Mouse (Mus musculus) mouse embryonic stem cell (cell line): ENCODE measurements at regions not wholly inside any gene's neighbourhood (a gene's known extent, or its start where the extent isn't known, plus 50 kb on each side); places are given as distances from the start of the nearest gene placed in this dataset.

Source experiments
- in situ Hi-C, 2 experiments: fragments of 300-500 bp; cut with MboI; formaldehyde crosslinking; loops; 1 replicate in 1 of 2; 3 replicates in 1 of 2; pipeline ENCODE4 v1.14.3; 2019 to 2020; ENCODE audit warnings: low sequenced_read_pairs in 2 of 2, low pct_unique_long_range_greater_than_20kb in 1 of 2, mixed read lengths in 1 of 2; ENCODE audit not compliant: unreplicated experiment in 1 of 2

DNA sequence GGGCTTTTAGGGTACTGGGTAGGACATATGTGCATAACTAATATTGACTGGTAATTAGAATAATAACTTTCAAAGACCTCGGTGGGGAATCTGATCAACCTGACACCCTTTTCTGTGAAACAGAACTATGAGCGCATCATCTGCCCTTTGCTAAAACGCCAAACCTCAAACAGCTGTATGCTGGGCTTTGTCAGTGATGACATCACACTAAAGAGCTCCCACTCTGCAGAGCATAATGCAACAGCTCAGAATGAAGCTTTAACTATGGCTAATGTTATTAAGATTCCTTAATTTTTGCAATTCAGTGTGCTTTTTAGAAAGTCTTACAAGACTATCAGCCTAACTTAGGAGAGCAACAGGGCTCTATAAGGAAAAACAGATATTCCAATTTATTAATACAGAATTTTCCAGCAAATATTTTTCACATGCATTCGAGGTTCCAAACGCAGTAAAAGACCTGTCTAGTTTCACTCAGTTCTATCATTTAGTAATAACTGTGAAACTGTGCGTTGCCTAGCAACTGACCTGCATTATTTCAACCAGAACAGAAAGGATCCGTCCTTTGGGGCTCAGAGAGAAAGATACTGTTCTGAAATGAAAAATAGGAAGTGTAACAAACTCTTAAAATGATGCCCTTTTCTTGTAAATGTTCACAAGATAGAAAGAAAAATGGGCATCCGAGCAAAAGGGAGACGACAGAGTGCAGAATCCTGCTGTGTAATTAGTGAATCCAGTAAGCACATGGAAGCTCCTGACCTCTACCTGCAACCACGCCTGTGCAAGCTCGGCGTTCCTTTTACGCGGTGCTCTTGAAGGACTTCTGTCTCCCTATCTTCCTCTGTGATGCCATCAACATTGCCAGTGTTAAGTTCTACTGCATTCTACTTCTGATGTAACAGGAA, 242.6 kb upstream of the Ank start:
- in situ Hi-C loops, result loop anchor here (25.0 kb wide), 2 partner anchors 587 to 762 kb away; no protein-coding TSS in a partner anchor

DNA sequence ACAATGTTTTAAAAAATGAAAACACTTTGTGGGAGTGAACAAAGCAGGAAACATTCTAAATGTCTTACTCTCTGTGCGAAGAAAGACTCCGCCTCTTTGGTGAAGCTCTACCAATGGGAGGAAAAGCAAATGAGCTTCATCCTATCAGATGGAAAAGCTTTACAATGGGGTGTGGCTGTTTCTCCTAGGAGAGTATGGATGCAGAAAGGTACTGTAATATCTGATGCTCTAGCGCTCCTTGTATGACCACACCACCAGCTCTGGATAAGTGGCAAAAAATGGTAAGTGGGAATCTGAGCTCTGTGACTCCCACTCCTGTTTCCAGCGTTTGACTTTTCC, 242.0 kb upstream of the Ank start:
- in situ Hi-C loops, result loop anchor here (25.0 kb wide), 2 partner anchors 587 to 762 kb away; no protein-coding TSS in a partner anchor

DNA sequence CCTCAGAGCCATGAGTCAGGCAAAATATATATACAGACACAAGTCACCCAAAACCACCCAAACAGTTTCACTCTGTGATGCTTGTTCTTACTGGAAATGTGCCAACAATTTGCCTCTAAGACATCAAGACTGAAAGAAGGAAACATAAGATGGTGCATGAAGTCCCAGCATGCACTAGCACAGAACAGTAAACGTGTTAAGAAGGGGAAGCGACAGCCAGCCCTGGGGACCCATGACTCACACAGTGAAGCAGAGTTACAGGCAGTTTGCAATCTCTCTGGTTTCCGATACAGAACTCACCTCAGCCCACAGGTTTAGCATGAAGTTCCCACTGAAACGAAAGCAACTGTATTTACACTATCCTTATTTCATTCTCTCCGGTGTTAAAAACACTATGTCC, 233.7 kb upstream of the Ank start:
- in situ Hi-C loops, result no loop called here

DNA sequence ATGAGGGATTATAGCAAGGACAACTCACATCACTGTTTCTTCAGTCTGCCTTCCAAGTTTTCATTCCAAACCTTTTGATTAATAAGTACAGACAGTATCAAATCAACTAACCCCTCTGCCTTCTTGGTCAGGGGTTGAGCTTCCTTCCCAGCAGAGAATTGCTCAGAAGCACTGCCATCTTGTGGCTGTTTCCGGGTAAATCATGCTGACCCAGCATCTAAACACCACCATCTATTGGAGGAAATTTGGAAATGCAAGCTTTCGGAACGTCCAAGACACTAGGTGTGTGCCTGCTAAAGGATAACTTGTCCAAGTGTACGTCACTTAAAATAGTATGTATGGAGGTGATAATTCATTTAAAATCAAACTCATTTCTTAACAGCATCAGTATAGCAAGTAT, 231.7 kb upstream of the Ank start:
- in situ Hi-C loops, result no loop called here

- in situ Hi-C loops, result no loop called here
These were observed 228.2 kb upstream of the Ank start for GRCm38 (mm10) chr15:27238301-27238700.

GRCm38 (mm10) chr15:27246302-27246701, 220.2 kb upstream of the Ank start:
- in situ Hi-C loops, result no loop called here

DNA sequence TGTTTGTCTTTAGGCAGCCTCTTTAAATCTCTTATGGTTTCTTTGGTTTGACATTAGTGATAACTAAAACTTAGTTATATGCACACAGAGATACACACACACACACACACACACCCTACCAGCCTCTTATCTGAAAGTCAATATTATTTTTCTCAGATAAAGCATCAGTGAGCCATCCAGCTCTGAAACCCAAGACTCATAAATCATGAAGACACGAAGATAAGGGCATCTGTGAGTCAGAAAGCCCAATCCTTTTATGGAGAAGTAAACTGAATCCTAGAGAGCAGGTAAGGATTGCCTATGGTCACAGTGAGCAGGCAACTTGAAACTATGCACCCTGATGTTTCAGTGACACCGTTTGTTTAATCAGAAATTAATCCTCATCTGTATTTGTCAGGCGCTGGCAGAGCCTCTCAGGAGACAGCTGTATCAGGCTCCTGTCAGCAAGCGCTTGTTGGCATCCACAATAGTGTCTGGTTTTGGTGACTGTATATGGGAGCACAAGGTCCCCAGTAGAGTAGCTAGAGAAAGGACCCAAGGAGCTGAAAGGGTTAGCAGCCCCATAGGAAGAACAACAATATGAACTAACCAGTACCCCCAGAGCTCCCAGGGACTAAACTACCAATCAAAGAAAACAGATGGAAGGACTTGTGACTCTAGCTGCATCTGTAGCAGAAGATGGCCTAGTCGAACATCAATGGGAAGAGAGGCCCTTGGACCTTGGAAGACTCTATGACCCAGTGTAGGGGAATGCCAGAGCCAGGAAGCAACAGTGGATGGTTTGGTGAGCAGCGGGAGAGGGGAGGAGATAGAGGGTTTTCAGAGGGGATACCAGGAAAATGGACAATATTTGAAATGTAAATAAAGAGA, 207.3 kb upstream of the Ank start:
- in situ Hi-C loops, result no loop called here

DNA sequence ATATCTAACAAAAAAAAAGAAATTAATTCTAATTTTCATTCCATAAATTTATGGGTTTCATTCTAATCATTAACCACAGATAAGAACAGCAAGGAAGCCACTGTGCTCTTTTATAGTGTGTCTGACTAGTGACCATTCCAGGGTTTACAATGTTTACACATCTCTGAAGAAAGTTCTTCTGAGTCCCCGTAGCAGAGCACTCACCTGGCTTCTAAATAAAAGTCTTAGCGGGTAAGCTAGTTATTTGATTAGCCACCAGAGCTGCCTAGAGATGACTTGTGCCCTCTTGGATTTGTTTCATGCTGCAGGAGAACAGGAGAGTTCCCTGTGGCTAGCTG, 206.7 kb upstream of the Ank start:
- in situ Hi-C loops, result no loop called here

GRCm38 (mm10) chr15:27270203-27270602, 196.3 kb upstream of the Ank start:
- in situ Hi-C loops, result no loop called here

GRCm38 (mm10) chr15:27282279-27282678, 184.2 kb upstream of the Ank start:
- in situ Hi-C loops, result loop anchor here in 1 of 2 experiments (10.0 kb wide), 1 partner anchor 113 kb away; no protein-coding TSS in a partner anchor

- in situ Hi-C loops, result no loop called here
These were observed 162.6 kb upstream of the Ank start for GRCm38 (mm10) chr15:27303856-27304255.

DNA sequence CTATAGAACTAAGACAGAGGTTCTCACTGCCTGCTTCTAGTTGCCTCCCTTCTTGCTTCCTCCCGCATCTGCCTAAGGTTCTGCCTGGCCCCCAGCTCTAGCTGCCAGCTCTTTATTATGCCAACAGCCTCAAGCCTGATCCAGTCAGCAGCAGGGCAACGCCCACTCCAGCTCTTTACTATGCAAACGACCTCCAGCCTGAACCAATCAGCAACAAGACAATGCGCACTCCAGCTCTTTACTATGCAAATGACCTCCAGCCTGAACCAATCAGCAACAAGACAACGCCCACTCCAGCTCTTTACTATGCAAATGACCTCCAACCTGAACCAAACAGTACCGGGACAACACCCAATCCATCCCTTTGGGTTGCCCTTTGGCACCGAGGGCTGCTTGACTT, 162.2 kb upstream of the Ank start:
- in situ Hi-C loops, result no loop called here

- in situ Hi-C loops, result no loop called here
These were observed 161.4 kb upstream of the Ank start for GRCm38 (mm10) chr15:27305035-27305434.

DNA sequence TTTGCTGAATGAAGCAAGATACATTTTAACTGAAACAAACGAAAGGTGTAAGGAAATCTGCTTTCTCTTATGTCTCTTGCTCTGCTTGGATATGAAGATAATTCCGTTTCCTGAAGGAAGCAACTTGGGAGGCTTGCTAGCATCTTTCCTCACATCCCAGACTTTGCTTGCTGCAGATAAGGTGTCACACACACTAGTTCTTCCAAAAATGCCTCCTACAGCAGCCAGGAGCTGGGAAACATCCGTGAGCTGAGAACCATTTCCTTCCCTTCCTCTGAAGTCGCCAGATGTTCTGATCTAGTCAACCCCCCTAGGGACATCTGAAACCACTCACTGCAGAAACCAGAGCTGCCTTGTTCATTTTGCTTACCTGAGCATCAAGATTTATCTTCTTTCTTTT, 157.8 kb upstream of the Ank start:
- in situ Hi-C loops, result no loop called here

GRCm38 (mm10) chr15:27315964-27316745, 150.3 kb upstream of the Ank start:
- in situ Hi-C loops, result no loop called here

DNA sequence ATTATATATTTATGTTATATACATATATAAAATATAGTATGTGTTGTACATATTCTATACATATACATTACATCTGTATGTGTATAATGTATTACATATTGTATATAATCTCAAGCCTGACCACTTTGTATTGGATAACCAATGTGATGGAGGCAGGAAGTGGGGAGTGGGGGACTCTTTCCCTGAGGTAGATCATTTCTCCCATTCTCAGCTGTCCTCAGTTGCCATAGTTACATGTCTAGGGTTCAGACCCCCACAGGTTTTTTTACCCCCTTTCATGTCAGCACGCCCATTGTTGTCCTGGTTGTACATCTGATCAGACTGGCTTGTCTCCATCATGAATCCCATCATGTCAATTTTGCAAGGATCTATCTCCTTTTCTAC, 149.7 kb upstream of the Ank start:
- in situ Hi-C loops, result no loop called here

GRCm38 (mm10) chr15:27321915-27322665, 144.4 kb upstream of the Ank start:
- in situ Hi-C loops, result loop anchor here (10.0 kb wide), 1 partner anchor 263 kb away; no protein-coding TSS in a partner anchor
